Mouse (Mus musculus): ENCODE results near the gene Tnnc1.

Tnnc1 gene

DNA sequence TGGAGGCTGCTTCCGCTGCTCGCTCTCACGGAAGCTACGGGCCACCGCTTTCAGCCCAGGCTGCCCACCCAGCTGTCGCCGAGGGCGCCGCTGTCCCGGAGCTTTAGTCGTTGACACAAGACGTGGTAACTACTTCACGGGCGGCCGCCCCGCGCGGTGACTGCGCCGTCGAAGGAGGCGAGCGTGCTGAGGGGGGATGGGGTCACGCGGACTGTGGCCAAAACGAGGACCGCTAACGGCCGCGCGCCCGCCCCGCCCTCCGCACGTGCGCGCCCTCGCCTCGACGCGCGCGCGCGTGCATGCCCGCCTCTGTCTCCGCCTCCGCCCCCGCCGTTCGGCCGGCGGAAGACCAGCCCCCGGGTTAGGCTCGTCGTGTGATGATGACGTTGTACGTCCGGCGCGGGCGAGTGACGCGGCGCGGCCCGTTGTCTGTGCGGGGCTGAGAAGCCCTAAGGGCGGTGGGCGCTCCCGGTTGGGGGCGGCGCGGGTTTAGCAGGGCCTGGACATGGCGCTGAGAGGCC, 43.0 kb downstream of the Tnnc1 start, which contains the start of the genes Phf7 and Bap1:
Phf7 (minus strand) TSS at position 234 of the 521 bp plus-strand sequence.
Bap1 (plus strand) TSS at position 367 of the 521 bp plus-strand sequence.
- in situ Hi-C loops (cut with MboI, MseI): loop anchor here (25.0 kb wide), 1 partner anchor 1264 kb away; the partner anchor contains the start of gene Actr8

DNA sequence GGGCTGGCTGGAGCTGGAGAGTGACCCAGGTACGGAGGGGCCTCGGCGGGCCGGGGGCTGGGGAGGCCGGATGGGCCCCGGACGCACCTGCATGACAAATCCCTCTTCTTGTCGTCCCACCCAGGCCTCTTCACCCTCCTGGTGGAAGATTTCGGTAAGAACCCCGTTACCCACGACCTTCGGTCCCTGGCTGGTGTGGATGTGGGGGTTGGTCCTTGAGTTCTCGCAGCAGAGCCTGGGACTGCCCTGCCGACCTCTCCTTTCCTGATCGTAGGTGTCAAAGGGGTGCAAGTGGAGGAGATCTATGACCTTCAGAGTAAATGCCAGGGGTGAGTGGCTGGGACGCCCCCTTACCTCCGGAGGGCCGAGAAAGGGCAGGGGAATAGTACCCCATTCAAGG, 43.5 kb downstream of the Tnnc1 start:
- in situ Hi-C loops (cut with MboI, MseI): loop anchor here (25.0 kb wide), 1 partner anchor 1264 kb away; the partner anchor contains the start of gene Actr8

DNA sequence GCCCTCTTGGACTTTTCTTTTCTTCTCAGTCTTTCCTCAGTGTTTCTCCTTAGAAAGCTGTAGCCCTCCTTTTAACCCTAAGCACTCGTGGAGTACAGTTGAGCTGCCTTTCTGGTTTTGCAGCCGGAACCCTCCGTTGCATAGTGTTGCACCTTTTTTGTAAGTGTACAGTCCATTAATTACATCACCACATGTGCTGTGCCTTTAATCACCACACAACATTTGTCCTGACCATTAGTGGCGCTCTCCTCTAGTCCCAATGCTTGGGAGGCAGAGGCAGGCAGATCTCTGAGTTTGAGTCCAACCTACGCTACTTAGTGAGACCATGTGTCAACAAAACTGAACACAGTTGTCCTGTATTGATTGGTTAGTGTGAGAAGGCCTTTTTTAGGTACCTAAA, 44.0 kb downstream of the Tnnc1 start:
- in situ Hi-C loops (cut with MboI, MseI): loop anchor here (25.0 kb wide), 1 partner anchor 1265 kb away; the partner anchor contains the start of gene Actr8

GRCm38 (mm10) chr14:31258476-31259050, 50.5 kb downstream of the Tnnc1 start:
- in situ Hi-C loops (cut with MboI, MseI): loop anchor here (25.0 kb wide), 1 partner anchor 1271 kb away; the partner anchor contains the start of gene Actr8

- in situ Hi-C loops (cut with MboI, MseI): loop anchor here (25.0 kb wide), 1 partner anchor 1273 kb away; the partner anchor contains the start of gene Actr8
These were observed 52.3 kb downstream of the Tnnc1 start for GRCm38 (mm10) chr14:31260374-31260773.

DNA sequence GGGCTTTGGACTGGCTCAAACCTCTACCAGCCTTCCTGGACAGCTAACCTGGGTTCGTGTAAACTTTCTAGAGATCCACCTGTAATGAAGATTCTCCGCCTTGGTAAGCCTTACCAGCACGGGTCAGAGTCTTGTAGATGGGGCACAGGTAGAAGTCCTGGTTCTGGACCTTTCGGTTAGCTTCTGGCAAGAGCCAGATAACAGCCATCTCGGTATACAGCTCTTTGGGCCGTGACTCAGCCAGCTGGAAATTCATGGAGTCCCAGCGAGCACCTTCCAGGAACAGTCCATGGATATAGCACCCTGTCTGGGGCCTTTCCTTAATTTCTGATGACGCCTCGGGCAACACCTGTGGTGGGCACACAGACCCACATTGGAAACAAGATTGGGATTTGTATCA, 52.8 kb downstream of the Tnnc1 start:
- in situ Hi-C loops (cut with MboI, MseI): loop anchor here (25.0 kb wide), 1 partner anchor 1274 kb away; the partner anchor contains the start of gene Actr8

Measured in T-helper 2 cell (primary cell).